Mouse (Mus musculus) lung, embryonic 16.5 days (tissue): ENCODE data around the gene Zscan5b. TPM values are rescaled to one million over a fixed set of nuclear protein-coding genes. Genes with fewer than 3 reads are reported as not detected.
"Not testable (repeated sequence)": the region's sequence is repeated elsewhere in the genome, so short reads cannot be mapped to it uniquely, and the experiment has no call there.

Experiments used
- ATAC-seq: fragments of 200-750 bp; cut with Nextera tagmentation; 2 replicates; pipeline ENCODE4 v1.8.0; 2017; ENCODE audit warnings: low read depth, mild to moderate bottlenecking, moderate library complexity
- H3K27ac ChIP-seq: fragments of 300-500 bp; sonication (generic); 2 replicates; pipeline ENCODE4 v1.5.1; 2014; ENCODE audit warnings: mild to moderate bottlenecking, control low read depth, low read length
- H3K27me3 ChIP-seq: fragments of 300-500 bp; sonication (generic); 2 replicates; pipeline ENCODE4 v1.6.1; 2014; ENCODE audit warnings: low read depth, low read length, mixed read lengths; ENCODE audit not compliant: control insufficient read depth, insufficient read depth
- H3K36me3 ChIP-seq: fragments of 300-500 bp; sonication (generic); 2 replicates; pipeline ENCODE4 v1.6.1; 2014; ENCODE audit warnings: low read length; ENCODE audit not compliant: control insufficient read depth, insufficient read depth
- H3K4me1 ChIP-seq: fragments of 300-500 bp; sonication (generic); replicated peaks from 2 replicates; pipeline ENCODE4 v1.6.1; 2014; ENCODE audit warnings: low read length, mixed read lengths; ENCODE audit not compliant: control insufficient read depth, insufficient read depth
- H3K4me2 ChIP-seq: fragments of 300-500 bp; sonication (generic); 2 replicates; pipeline ENCODE4 v1.6.1; 2014; ENCODE audit warnings: low read depth, low read length, control low read depth
- H3K4me3 ChIP-seq: fragments of 300-500 bp; sonication (generic); 2 replicates; pipeline ENCODE4 v1.5.1; 2014; ENCODE audit warnings: mild to moderate bottlenecking, low read length, control low read depth
- H3K9ac ChIP-seq: fragments of 300-500 bp; sonication (generic); 2 replicates; pipeline ENCODE4 v1.6.1; 2014; ENCODE audit warnings: low read length, control low read depth
- H3K9me3 ChIP-seq: fragments of 300-500 bp; sonication (generic); 2 replicates; pipeline ENCODE4 v1.6.1; 2016; ENCODE audit warnings: low read length; ENCODE audit not compliant: control insufficient read depth
- WGBS: fragments of 180-500 bp; shearing (Covaris S2); extraction: QIAGEN DNeasy Blood & Tissue Kit; methylation state at CpG from one replicate; pipeline ENCODE4 v1.1.7; 2014; 5-methylcytosine and 5-hydroxymethylcytosine counted together
- polyA plus RNA-seq: library from polyadenylated mRNA; unstranded; fragments of >200 nt; fragmentation: Nextera tagmentation; extraction: Ambion mirVana; gene quantifications from 2 replicates; pipeline ENCODE4 v1.2.1, GENCODE M21; 2015

The Zscan5b gene
- polyA plus RNA-seq, 1 experiment from 2014 or later = not detected

DNA sequence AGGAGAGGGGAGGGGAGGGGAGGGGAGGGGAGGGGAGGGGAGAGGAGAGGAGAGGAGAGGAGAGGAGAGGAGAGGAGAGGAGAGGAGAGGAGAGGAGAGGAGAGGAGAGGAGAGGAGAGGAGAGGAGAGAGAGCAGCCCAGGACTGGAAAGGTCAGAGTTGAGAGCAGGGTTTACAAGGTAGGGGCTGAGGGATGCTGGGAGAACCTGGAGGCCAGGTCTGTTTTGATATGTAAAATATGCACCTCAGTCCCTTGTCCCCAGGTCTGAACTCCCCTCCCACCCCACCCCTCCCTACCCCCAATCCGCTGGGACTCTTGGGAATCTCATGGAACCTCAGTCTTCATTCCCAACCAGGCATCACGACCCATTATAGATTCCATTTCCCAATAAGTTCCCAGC lies 37.9 kb downstream of the Zscan5b start:
- 36% methylated on average over 2 of the region's 2 CpGs for WGBS
- H3K9ac ChIP-seq, H3K36me3 ChIP-seq, H3K27ac ChIP-seq, ATAC-seq, H3K27me3 ChIP-seq, H3K4me3 ChIP-seq, H3K9me3 ChIP-seq, H3K4me2 ChIP-seq, H3K4me1 ChIP-seq: not testable (repeated sequence)

GRCm38 (mm10) chr7:6262120-6262519 lies 40.0 kb downstream of the Zscan5b start:
- ATAC-seq = no peak
- Histone ChIP-seq H3K4me2 (no peak overlapping the region), H3K27me3 (no peaks in the 10 kb centered on the region), H3K4me1 (no peaks in the 10 kb centered on the region), H3K9ac (no peak overlapping the region), H3K4me3 (no peak overlapping the region), H3K36me3 (no peaks in the 10 kb centered on the region), H3K27ac (no peak overlapping the region), H3K9me3 (no peaks in the 10 kb centered on the region)
- 73% methylated on average over 3 of the region's 3 CpGs for WGBS

GRCm38 (mm10) chr7:6262984-6263383 lies 40.9 kb downstream of the Zscan5b start:
- Histone ChIP-seq H3K27me3 (no peaks in the 10 kb centered on the region), H3K9ac (no peak overlapping the region), H3K9me3 (no peaks in the 10 kb centered on the region), H3K4me3 (no peak overlapping the region), H3K36me3 (no peaks in the 10 kb centered on the region), H3K4me2 (no peak overlapping the region), H3K4me1 (no peaks in the 10 kb centered on the region), H3K27ac (no peak overlapping the region)
- ATAC-seq = no peak
- 67% methylated on average over 4 of the region's 4 CpGs for WGBS

DNA sequence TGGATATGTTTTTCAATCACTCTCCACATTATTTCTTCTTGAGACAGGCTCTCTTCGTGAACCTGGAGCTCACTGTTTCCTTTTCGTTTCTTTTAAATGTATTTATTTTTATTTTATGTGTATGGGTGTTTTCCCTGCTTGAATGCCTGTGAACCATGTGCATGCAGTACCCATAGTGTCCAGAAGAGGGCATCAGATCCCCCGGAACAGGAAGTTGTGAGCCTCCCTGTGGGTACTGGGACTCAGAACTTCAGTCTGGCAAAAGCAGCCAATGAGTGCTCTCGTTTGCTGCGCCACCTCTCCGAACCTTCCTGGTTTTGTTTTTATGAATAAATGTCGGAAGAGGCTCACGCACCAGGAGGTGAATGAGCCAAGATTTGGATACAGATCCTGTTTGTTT lies 43.6 kb downstream of the Zscan5b start:
- H3K27me3 ChIP-seq = no peaks in the 10 kb centered on the region
- no peaks in the 10 kb centered on the region for H3K4me1 ChIP-seq
- no peak overlapping the region for H3K27ac ChIP-seq
- H3K4me3 ChIP-seq = no peak overlapping the region
- no peak overlapping the region for H3K4me2 ChIP-seq
- WGBS = 60% methylated on average over 8 of the region's 8 CpGs
- no peaks in the 10 kb centered on the region for H3K36me3 ChIP-seq
- H3K9me3 ChIP-seq = no peaks in the 10 kb centered on the region
- ATAC-seq = no peak
- no peak overlapping the region for H3K9ac ChIP-seq

DNA sequence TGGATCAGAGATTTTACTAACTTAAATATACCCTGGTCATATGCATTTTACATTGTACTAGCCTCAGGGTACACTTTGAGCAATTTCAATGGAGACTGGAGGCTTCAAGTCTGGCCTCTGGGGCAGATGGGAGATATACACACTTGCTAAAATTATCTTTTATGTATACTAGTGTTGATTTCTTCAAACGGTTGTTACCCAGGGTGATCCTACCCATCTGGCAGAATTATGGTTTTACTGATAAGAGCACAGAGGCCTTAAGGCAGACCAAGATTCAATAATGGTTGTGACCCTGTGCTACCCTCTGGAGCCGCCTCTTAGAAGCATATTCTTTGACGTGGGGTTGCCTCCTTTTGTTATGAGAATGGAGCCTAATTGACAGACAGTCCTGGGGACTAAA lies 55.8 kb downstream of the Zscan5b start:
- Histone ChIP-seq H3K9me3 (no peaks in the 10 kb centered on the region), H3K36me3 (no peaks in the 10 kb centered on the region), H3K27me3 (no peaks in the 10 kb centered on the region), H3K9ac (no peak overlapping the region), H3K27ac (no peak overlapping the region), H3K4me2 (no peak overlapping the region), H3K4me1 (no peaks in the 10 kb centered on the region), H3K4me3 (no peak overlapping the region)
- WGBS = 30% methylated on average over 3 of the region's 3 CpGs
- no peak for ATAC-seq

DNA sequence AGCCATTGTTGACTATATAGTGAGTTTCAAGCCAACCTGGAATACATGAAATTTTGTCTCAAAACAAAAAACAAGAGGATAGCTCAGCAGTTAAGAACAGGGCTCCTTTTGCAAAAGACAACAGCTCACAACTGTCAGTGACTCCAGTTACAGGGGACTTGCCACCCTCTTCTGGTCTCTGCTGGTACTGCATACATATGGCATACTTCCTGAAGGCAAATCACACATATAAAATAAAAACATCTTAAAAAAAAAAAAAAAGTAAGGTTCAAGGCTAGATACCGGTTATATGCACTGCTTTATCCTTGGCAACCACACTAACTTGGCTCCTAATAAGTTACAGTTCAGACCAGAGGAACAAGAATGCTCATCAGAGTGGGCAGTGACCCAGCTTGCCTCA lies 60.7 kb downstream of the Zscan5b start:
- Histone ChIP-seq H3K4me3 (peak overlapping the region; percentile 77), H3K27me3 (no peaks in the 10 kb centered on the region), H3K36me3 (no peaks in the 10 kb centered on the region), H3K27ac (peak overlapping the region; percentile 95; the same call in 1 of the 2 replicates), H3K4me2 (peak overlapping the region; percentile 68), H3K9me3 (no peaks in the 10 kb centered on the region), H3K9ac (peak overlapping the region; percentile 82), H3K4me1 (peaks cover 2% of the 10 kb centered on the region; the same call in 1 of the 2 replicates)
- WGBS = 0% methylated on average over 1 of the region's 1 CpGs
- ATAC-seq = no peak

- under 1% methylated on average over 23 of the region's 23 CpGs for WGBS
- Histone ChIP-seq H3K9me3 (no peaks in the 10 kb centered on the region), H3K9ac (peak overlapping the region; percentile 82), H3K4me1 (peaks cover 2% of the 10 kb centered on the region; the same call in 1 of the 2 replicates), H3K27ac (peak overlapping the region; percentile 95), H3K4me2 (peak overlapping the region; percentile 68), H3K4me3 (peak overlapping the region; percentile 77), H3K36me3 (no peaks in the 10 kb centered on the region), H3K27me3 (no peaks in the 10 kb centered on the region)
- peak; percentile 64 for ATAC-seq
Observed at GRCm38 (mm10) chr7:6283451-6284075, 61.5 kb downstream of the Zscan5b start.

DNA sequence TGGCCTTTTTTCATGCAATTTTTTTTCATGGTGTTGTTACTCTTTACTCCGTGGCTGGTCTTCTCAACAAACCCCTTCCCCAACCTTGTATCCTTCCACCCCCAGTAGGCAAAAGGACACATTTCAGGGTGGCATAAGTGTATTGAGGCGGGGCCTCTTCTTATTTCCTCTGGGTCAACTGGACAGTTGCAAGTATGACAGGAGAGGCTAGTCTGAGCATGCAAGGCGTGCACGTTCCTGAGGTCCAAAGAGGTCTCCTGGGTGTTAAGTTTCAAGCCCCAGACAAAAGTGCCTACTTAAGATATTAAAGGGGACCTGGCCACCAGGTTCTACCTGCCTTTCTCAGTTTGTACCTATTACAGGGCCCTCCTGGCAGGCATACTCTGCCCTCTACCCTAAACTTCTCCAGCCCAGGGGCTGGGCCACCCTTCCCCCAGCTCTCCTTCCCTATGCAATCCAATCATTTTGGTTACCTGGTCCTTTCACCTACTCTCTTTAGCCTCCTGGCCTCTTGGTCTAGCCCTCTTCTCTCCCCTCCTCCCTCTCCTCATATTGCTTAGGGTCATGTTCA lies 62.4 kb downstream of the Zscan5b start:
- Histone ChIP-seq H3K4me1 (peaks cover 2% of the 10 kb centered on the region; the same call in 1 of the 2 replicates), H3K4me2 (no peak overlapping the region), H3K27ac (no peak overlapping the region), H3K27me3 (no peaks in the 10 kb centered on the region), H3K9me3 (no peaks in the 10 kb centered on the region), H3K4me3 (no peak overlapping the region), H3K9ac (no peak overlapping the region), H3K36me3 (no peaks in the 10 kb centered on the region)
- WGBS = 76% methylated on average over 4 of the region's 4 CpGs
- ATAC-seq = no peak

GRCm38 (mm10) chr7:6285366-6285765 lies 63.3 kb downstream of the Zscan5b start:
- no peak overlapping the region for H3K4me3 ChIP-seq
- no peaks in the 10 kb centered on the region for H3K9me3 ChIP-seq
- no peak overlapping the region for H3K27ac ChIP-seq
- no peaks in the 10 kb centered on the region for H3K36me3 ChIP-seq
- H3K27me3 ChIP-seq = no peaks in the 10 kb centered on the region
- H3K4me2 ChIP-seq = no peak overlapping the region; the same call in 1 of the 2 replicates
- ATAC-seq = no peak
- no peak overlapping the region for H3K9ac ChIP-seq
- peaks cover 2% of the 10 kb centered on the region; the same call in 1 of the 2 replicates for H3K4me1 ChIP-seq
- 80% methylated on average over 6 of the region's 6 CpGs for WGBS
